Mouse (Mus musculus): Measurements from ENCODE around the gene Mrpl10.
A peak's percentile ranks its signal among the peaks of the same experiment; 100 is the strongest.

Gene Mrpl10

GRCm38 (mm10) chr11:97025721-97026344, 15.5 kb upstream of the Mrpl10 start:
- DNase-seq (ENCODE audit: extremely low read depth, low read depth): peak; percentile 73

GRCm38 (mm10) chr11:97029686-97030417, 11.5 kb upstream of the Mrpl10 start, which contains the start of gene Scrn2:
TSS of gene Scrn2 (plus strand) at chr11:97029938.
- peak; percentile 76 for DNase-seq (ENCODE audit: extremely low read depth, low read depth)

- DNase-seq (ENCODE audit: extremely low read depth, low read depth): no peak
Measured at GRCm38 (mm10) chr11:97030426-97030825, 10.9 kb upstream of the Mrpl10 start.

DNA sequence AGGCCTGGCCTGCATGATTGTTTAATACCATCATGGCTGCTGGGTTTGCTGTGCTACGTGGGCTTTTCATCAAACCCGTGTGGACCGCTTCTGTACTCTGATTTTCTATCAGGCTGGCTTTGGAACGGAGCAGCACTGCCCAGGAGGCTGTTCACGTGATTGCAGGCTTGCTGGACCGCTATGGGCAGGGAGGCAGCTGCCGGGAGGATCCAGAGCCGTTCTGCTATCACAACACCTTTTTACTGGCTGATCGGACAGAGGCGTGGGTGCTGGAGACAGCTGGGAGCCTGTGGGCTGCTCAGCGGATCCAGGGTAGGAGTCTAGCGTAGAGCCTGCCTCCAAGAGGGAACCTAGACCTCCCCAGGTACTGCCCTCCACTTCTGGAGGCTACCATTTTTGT, 9.4 kb upstream of the Mrpl10 start:
- no peak for DNase-seq (ENCODE audit: extremely low read depth, low read depth)

- no peak for DNase-seq (ENCODE audit: extremely low read depth, low read depth)
Measured at GRCm38 (mm10) chr11:97032499-97032898, 8.9 kb upstream of the Mrpl10 start.

GRCm38 (mm10) chr11:97033781-97034180, 7.6 kb upstream of the Mrpl10 start:
- DNase-seq (ENCODE audit: extremely low read depth, low read depth): no peak

DNA sequence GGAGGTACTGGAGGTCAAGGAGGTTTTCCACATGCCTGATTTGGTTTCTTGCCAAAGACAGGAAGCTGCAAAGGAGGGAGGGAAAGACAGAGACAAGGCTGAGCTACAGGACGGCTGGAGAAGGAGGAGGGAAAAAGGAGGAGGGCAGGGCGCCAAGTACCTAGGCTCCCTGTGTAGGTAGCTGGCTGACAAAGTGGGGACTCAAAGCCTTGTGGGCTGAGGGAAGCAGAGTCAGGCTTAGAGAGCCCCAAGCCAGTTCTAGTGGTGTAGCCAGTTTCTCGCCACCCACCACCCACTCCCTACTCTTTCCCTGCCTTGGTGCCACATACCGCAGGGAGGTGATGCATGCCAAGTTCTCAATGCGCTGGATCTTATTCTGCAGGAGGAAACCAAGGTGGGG, 5.2 kb upstream of the Mrpl10 start:
- no peak for DNase-seq (ENCODE audit: extremely low read depth, low read depth)

DNA sequence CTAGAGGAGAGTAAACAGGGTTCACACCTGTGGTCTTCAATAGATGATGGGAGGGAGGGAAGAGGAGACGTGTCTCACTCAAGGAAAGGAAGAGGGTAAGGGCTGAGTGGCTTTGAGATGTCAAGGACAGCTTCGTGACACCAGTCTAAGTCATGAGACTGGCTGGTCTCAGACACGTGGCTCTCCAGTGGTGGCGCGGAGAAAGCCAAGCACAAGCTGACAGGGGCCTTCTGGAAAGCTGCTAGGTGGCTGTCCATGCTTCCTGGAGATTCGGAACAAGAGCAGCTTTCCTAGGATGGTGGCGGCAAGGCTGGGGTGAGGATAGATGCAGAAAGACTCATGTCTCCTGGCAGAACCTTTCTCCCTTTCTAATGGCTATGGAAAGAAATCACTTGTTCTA, 2.5 kb upstream of the Mrpl10 start:
- no peak for DNase-seq (ENCODE audit: extremely low read depth, low read depth)

GRCm38 (mm10) chr11:97040301-97041021, 899 bp upstream of the Mrpl10 start:
- DNase-seq (ENCODE audit: extremely low read depth, low read depth): no peak

DNA sequence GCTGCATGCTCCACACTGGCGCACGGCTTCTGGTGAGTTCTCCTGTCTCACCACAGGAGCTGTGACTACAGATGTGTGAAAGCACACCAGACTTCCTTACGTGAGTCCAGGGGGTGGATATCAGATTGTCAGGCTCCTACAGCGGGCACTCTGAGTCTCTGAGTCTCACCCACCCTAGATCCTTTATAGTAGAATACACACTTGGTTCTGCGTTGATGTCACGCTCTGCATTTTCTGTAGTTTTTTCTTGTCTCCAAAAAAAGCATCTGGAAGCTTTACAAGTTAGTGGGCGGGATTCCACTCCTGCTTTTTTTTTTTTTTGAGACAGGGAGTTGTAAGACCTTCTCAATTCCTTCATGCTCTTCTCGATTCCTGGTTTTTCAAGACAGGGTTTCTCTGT, 3.5 kb downstream of the Mrpl10 start:
- no peak for DNase-seq (ENCODE audit: extremely low read depth, low read depth)

DNA sequence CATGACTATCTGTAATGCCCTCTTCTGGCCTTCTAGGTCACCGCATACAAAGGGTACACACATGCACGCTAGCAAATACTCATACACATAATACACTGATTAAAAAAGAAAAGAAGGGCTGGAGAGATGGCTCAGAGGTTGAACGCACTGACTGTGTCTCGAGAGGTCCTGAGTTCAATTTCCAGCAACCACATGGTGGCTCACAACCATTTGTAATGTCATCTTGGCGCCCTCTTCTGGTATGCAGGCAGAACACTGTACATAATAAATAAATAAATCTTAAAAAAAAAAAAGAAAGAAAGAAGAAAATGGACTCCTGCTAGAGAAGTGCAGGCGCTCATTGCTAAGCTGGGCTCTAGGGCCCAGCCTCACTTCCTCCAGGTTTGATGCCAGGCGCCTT, 4.5 kb downstream of the Mrpl10 start:
- no peak for DNase-seq (ENCODE audit: extremely low read depth, low read depth)

- DNase-seq (ENCODE audit: extremely low read depth, low read depth): no peak
Measured at GRCm38 (mm10) chr11:97048090-97048650, 6.8 kb downstream of the Mrpl10 start.

DNA sequence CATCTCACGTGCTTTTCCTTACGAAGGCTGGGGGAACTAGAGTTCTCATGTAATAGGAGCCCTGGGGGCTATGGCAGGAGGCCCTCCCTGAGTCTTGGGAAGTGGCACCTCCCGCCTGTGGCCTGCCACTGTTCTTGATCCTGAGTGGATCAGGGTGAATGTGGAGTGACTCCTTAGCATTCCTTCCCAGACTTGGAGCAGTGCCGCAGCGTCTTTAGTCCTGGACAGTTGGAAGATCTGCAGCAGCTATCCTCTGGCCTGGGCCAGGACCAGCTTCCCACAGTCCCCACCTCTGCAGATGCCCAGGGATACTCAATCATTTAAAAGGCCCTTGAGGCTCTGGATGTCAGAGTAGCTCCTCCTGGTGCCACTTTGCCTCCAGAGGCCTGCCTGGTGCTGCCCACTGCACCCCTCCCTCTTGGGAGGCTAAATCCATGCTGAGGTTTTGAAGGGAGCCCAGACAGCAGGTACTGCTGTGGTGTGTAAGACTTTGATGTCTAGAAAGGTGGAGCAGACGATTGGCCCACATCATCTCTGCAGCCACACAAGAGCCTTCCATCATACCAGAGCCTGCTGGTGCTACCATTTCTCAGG, 8.2 kb downstream of the Mrpl10 start:
- no peak for DNase-seq (ENCODE audit: extremely low read depth, low read depth)

DNA sequence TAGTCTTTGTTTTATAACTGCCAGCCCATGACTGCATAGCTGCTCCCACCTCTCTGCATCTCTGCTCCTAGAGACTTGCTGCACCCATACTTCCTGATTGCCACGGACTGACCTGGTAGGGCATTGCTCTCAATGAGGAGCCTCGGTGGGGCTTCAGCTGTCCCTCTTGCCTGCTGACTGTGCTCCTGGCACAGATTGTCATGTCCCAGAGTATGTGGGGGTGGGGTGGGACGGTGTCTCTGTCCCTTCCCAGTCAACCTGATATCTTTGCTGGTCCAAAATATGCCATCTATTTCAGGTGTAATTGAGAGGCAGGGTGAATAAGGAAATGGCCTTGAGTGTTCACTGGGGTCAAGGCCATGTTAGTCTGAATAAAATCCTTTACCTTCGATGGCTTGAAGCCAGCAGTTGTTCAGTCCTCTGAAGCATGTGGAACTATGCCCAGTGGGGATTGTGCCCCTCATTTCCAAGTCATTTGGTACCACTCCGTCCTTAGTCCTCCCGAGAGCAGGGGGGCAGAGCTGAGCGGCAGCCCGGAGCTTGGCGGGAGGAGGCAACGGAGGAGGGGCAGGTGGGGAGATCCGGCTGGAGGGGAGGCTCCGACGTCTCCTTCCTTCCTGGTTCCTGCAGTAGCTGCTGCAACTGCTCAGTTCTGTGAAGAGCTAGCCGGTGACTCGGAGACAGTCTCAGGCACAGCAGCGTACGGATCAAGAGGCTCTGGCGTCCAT, 9.0 kb downstream of the Mrpl10 start, which contains the start of gene Osbpl7:
Gene Osbpl7 (plus strand): TSS at position 413 of the 728 bp plus-strand sequence.
- DNase-seq (ENCODE audit: extremely low read depth, low read depth): peak; percentile 65

- no peak for DNase-seq (ENCODE audit: extremely low read depth, low read depth)
Measured at GRCm38 (mm10) chr11:97050944-97051586, 9.7 kb downstream of the Mrpl10 start.

GRCm38 (mm10) chr11:97052219-97052646, 10.9 kb downstream of the Mrpl10 start:
- DNase-seq (ENCODE audit: extremely low read depth, low read depth): no peak

GRCm38 (mm10) chr11:97063274-97063920, 22.0 kb downstream of the Mrpl10 start:
- DNase-seq (ENCODE audit: extremely low read depth, low read depth): no peak

- DNase-seq (ENCODE audit: extremely low read depth, low read depth): no peak
Measured at GRCm38 (mm10) chr11:97063921-97064295, 22.5 kb downstream of the Mrpl10 start.

DNA sequence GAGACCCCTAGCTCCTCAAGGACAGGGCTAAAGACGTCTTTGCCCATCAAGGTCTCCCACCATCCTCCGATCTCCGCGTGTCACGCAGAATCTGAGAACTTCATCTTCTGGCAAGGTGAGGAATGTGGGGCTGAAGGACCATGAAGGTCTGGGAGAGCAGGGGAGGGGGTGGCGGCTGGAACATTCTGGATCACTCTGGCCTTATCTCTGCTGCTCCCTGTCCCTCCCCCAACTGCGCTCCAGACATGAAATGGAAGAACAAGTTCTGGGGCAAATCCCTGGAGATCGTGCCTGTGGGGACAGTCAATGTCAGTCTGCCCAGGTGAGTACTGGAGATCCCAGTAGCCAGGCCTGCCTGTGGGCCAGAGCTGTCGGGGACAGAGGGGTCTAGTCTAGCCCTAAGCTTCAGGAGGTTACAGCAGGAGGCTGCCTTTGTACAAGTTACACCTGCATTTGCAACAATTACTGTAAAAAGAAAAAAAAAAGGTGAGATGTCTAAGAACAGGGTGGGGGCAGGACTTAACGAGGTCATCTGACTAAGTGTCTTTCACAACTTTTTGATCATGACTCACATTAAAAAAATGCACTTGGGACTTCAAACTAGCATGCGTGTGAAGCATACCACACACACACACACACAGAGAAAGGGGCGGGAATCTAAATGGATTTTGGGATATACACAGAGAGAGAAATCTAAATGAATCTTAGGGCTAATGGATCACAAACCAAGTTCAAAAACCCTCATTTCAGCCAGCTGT, 24.4 kb downstream of the Mrpl10 start:
- no peak for DNase-seq (ENCODE audit: extremely low read depth, low read depth)
